Mouse (Mus musculus) forebrain, embryonic 15.5 days (tissue): ENCODE data around the gene Shisa5. TPM values are rescaled to one million over a fixed set of nuclear protein-coding genes. Genes with fewer than 3 reads are reported as not detected.
A peak's percentile ranks its signal among the peaks of the same experiment; 100 is the strongest.

Experiments used
- ATAC-seq: fragments of 200-750 bp; cut with Nextera tagmentation; replicated peaks from 2 replicates; pipeline ENCODE4 v1.8.0; 2017; ENCODE audit warnings: mild to moderate bottlenecking, moderate TSS enrichment, moderate library complexity
- H3K27ac ChIP-seq: fragments of 300-500 bp; sonication (generic); replicated peaks from 2 replicates; pipeline ENCODE4 v1.5.1; 2015; ENCODE audit warnings: mild to moderate bottlenecking, inconsistent platforms
- H3K27me3 ChIP-seq: fragments of 300-500 bp; sonication (generic); 2 replicates; pipeline ENCODE4 v1.6.1; 2015; ENCODE audit warnings: inconsistent platforms
- H3K36me3 ChIP-seq: fragments of 300-500 bp; sonication (generic); 2 replicates; pipeline ENCODE4 v1.6.1; 2015; ENCODE audit warnings: mild to moderate bottlenecking, inconsistent platforms
- H3K4me1 ChIP-seq: fragments of 300-500 bp; sonication (generic); 2 replicates; pipeline ENCODE4 v1.6.1; 2015; ENCODE audit warnings: inconsistent platforms
- H3K4me2 ChIP-seq: fragments of 300-500 bp; sonication (generic); replicated peaks from 2 replicates; pipeline ENCODE4 v1.6.1; 2015; ENCODE audit warnings: mild to moderate bottlenecking, inconsistent platforms
- H3K4me3 ChIP-seq: fragments of 300-500 bp; sonication (generic); 2 replicates; pipeline ENCODE4 v1.5.1; 2015; ENCODE audit warnings: mild to moderate bottlenecking, inconsistent platforms
- H3K9ac ChIP-seq: fragments of 300-500 bp; sonication (generic); replicated peaks from 2 replicates; pipeline ENCODE4 v1.6.1; 2015; ENCODE audit warnings: mild to moderate bottlenecking, inconsistent platforms
- H3K9me3 ChIP-seq: fragments of 300-500 bp; sonication (generic); 2 replicates; pipeline ENCODE4 v1.6.1; 2016; ENCODE audit warnings: inconsistent platforms
- WGBS: fragments of 180-500 bp; shearing (Covaris S2); methylation state at CpG from one replicate; pipeline ENCODE4 v1.1.7; 2015; ENCODE audit warnings: mixed read lengths; 5-methylcytosine and 5-hydroxymethylcytosine counted together
- polyA plus RNA-seq: library from polyadenylated mRNA; unstranded; fragments of >200 nt; fragmentation: Nextera tagmentation; extraction: Ambion mirVana; gene quantifications from 2 replicates; pipeline ENCODE4 v1.2.1, GENCODE M21; 2015

Shisa5 gene
- polyA plus RNA-seq, 1 experiment from 2014 or later: 48.0 TPM

GRCm38 (mm10) chr9:109057543-109057942 is 19.2 kb downstream of the Shisa5 start:
- no peak overlapping the region for H3K4me2 ChIP-seq
- no peak overlapping the region for H3K9ac ChIP-seq
- H3K27ac ChIP-seq: no peak overlapping the region
- 82% methylated on average over 5 of the region's 5 CpGs for WGBS
- H3K27me3 ChIP-seq: no peaks in the 10 kb centered on the region
- H3K9me3 ChIP-seq: no peaks in the 10 kb centered on the region
- no peak overlapping the region for H3K4me3 ChIP-seq
- peaks cover 35% of the 10 kb centered on the region for H3K36me3 ChIP-seq
- ATAC-seq: no peak
- peaks cover 22% of the 10 kb centered on the region for H3K4me1 ChIP-seq

- WGBS: 94% methylated on average over 19 of the region's 19 CpGs
- Histone ChIP-seq H3K27ac (no peak overlapping the region; the same call in 1 of the 2 replicates), H3K9me3 (no peaks in the 10 kb centered on the region), H3K4me2 (no peak overlapping the region), H3K4me1 (peaks cover 22% of the 10 kb centered on the region), H3K4me3 (no peak overlapping the region), H3K36me3 (peaks cover 41% of the 10 kb centered on the region), H3K27me3 (no peaks in the 10 kb centered on the region), H3K9ac (0 out of 2 replicates have a peak overlapping the region, but pooled peaks have one; percentile 56)
- ATAC-seq: no peak
These were observed 19.8 kb downstream of the Shisa5 start for GRCm38 (mm10) chr9:109058006-109058765.

GRCm38 (mm10) chr9:109059136-109059903 is 21.0 kb downstream of the Shisa5 start, which contains the start of gene Trex1:
Trex1 (minus strand) TSS chr9:109059734.
- H3K9me3 ChIP-seq: no peaks in the 10 kb centered on the region
- 25% methylated on average over 15 of the region's 15 CpGs for WGBS
- peaks cover 52% of the 10 kb centered on the region for H3K36me3 ChIP-seq
- H3K9ac ChIP-seq: peak within 1 kb of the TSS; percentile 56
- ATAC-seq: peak; percentile 70
- H3K4me1 ChIP-seq: peaks cover 20% of the 10 kb centered on the region
- peak within 1 kb of the TSS; percentile 78 for H3K27ac ChIP-seq
- peak within 1 kb of the TSS; percentile 50 for H3K4me2 ChIP-seq
- H3K4me3 ChIP-seq: peak within 1 kb of the TSS; percentile 38
- H3K27me3 ChIP-seq: no peaks in the 10 kb centered on the region

- H3K27me3 ChIP-seq: no peaks in the 10 kb centered on the region
- H3K9me3 ChIP-seq: no peaks in the 10 kb centered on the region
- peaks cover 62% of the 10 kb centered on the region for H3K36me3 ChIP-seq
- no peak overlapping the region for H3K4me2 ChIP-seq
- no peak overlapping the region for H3K4me3 ChIP-seq
- WGBS: 89% methylated on average over 16 of the region's 16 CpGs
- peak; percentile 20; the same call in 1 of the 2 replicates for ATAC-seq
- no peak overlapping the region for H3K9ac ChIP-seq
- H3K27ac ChIP-seq: no peak overlapping the region
- H3K4me1 ChIP-seq: peaks cover 13% of the 10 kb centered on the region
These were observed 22.0 kb downstream of the Shisa5 start for GRCm38 (mm10) chr9:109060184-109060897.

- H3K9ac ChIP-seq: no peak overlapping the region
These were observed 22.5 kb downstream of the Shisa5 start for GRCm38 (mm10) chr9:109060898-109061295.

GRCm38 (mm10) chr9:109068095-109068735 is 29.9 kb downstream of the Shisa5 start:
- Histone ChIP-seq H3K9ac (no peak overlapping the region), H3K27ac (no peak overlapping the region), H3K4me2 (no peak overlapping the region), H3K9me3 (no peaks in the 10 kb centered on the region), H3K36me3 (peaks cover 81% of the 10 kb centered on the region), H3K27me3 (no peaks in the 10 kb centered on the region), H3K4me1 (peaks cover 10% of the 10 kb centered on the region), H3K4me3 (no peak overlapping the region)
- no peak for ATAC-seq
- 98% methylated on average over 3 of the region's 3 CpGs for WGBS

More at GRCm38 (mm10) chr9:109060898-109061295, 22.5 kb downstream of the Shisa5 start:
- 91% methylated on average over 5 of the region's 5 CpGs for WGBS
- Histone ChIP-seq H3K36me3 (peaks cover 68% of the 10 kb centered on the region), H3K27me3 (no peaks in the 10 kb centered on the region), H3K27ac (no peak overlapping the region), H3K4me2 (no peak overlapping the region), H3K4me3 (no peak overlapping the region), H3K9me3 (no peaks in the 10 kb centered on the region), H3K4me1 (peaks cover 10% of the 10 kb centered on the region)
- ATAC-seq: no peak

- peak; percentile 99 for ATAC-seq
These were observed 35.6 kb downstream of the Shisa5 start, which contains the start of gene Atrip for GRCm38 (mm10) chr9:109073661-109074573. Atrip (minus strand) TSS chr9:109074124.

GRCm38 (mm10) chr9:109080516-109080915 is 42.2 kb downstream of the Shisa5 start:
- no peaks in the 10 kb centered on the region for H3K27me3 ChIP-seq
- 91% methylated on average over 3 of the region's 3 CpGs for WGBS
- H3K4me2 ChIP-seq: no peak overlapping the region
- H3K27ac ChIP-seq: no peak overlapping the region
- no peak for ATAC-seq
- H3K36me3 ChIP-seq: peaks cover 11% of the 10 kb centered on the region
- H3K4me3 ChIP-seq: no peak overlapping the region
- no peaks in the 10 kb centered on the region for H3K9me3 ChIP-seq
- H3K4me1 ChIP-seq: peaks cover 25% of the 10 kb centered on the region
- no peak overlapping the region for H3K9ac ChIP-seq

More at GRCm38 (mm10) chr9:109073661-109074573, 35.6 kb downstream of the Shisa5 start, which contains the start of gene Atrip:
- Histone ChIP-seq H3K4me2 (peak within 1 kb of the TSS; percentile 94), H3K4me1 (peaks cover 20% of the 10 kb centered on the region), H3K27ac (peak within 1 kb of the TSS; percentile 84), H3K27me3 (no peaks in the 10 kb centered on the region), H3K9me3 (no peaks in the 10 kb centered on the region), H3K36me3 (peaks cover 33% of the 10 kb centered on the region), H3K4me3 (peak within 1 kb of the TSS; percentile 79), H3K9ac (peak within 1 kb of the TSS; percentile 86)
- under 1% methylated on average over 57 of the region's 57 CpGs for WGBS

- Histone ChIP-seq H3K4me2 (peak overlapping the region; percentile 72), H3K36me3 (peaks cover 11% of the 10 kb centered on the region), H3K27me3 (no peaks in the 10 kb centered on the region), H3K9me3 (no peaks in the 10 kb centered on the region), H3K9ac (peak overlapping the region; percentile 78), H3K4me3 (peak overlapping the region; percentile 89), H3K27ac (peak overlapping the region; percentile 83), H3K4me1 (peaks cover 25% of the 10 kb centered on the region)
- 7% methylated on average over 11 of the region's 11 CpGs for WGBS
- peak; percentile 29; the same call in 1 of the 2 replicates for ATAC-seq
These were observed 43.4 kb downstream of the Shisa5 start for GRCm38 (mm10) chr9:109081749-109082123.

GRCm38 (mm10) chr9:109082124-109082800 is 43.9 kb downstream of the Shisa5 start, which contains the start of the genes Ccdc51 and Tma7:
Ccdc51 (plus strand) TSS chr9:109082493.
Tma7 (minus strand) TSS chr9:109082587.
- under 1% methylated on average over 37 of the region's 37 CpGs for WGBS
- ATAC-seq: peak; percentile 98
- Histone ChIP-seq H3K27me3 (no peaks in the 10 kb centered on the region), H3K27ac (peak within 1 kb of the TSS; percentile 83), H3K4me1 (peaks cover 25% of the 10 kb centered on the region), H3K9me3 (no peaks in the 10 kb centered on the region), H3K4me3 (peak within 1 kb of the TSS; percentile 89), H3K36me3 (peaks cover 11% of the 10 kb centered on the region), H3K4me2 (peak within 1 kb of the TSS; percentile 72), H3K9ac (peak within 1 kb of the TSS; percentile 78)
